11 mouse cellular contexts compared by ENCODE assay signal in the genomic region with DNA sequence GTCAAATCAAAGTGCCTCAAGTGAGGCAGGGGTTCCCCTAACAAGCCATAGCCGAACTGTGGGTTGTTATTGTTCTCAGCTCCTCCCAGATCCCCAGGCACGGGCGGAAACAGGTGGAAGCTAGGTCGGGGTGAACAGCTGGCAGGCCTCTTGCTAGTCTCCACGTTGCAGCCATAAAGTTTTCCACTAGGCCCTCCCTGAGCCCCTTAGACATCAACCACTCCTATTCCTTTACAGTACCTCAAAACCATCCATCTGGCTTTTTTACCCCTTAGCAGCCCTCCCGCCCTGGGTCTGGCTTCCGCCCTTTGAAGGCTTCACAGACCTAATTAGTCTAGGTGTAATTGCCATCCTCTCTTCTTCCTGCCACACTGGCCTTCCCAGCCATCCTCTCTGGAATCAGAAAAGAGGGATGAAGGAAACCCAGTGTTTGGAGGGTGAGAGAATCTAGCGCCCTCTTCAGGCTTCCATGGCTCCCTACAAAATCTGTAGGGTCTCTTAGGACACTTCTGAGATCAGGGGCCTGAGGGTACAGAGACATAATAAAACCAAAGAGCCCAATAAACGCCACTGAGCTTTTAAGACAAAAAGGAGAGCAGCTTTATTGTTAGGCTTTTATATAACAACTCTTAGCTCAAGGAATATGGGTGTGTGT. TPM values are rescaled to one million over a fixed set of nuclear protein-coding genes. Genes with fewer than 3 reads are reported as not detected.
DNase-seq lines count a peak whose midpoint lies in the region; ATAC-seq lines count a peak whose summit lies in the region.
"Had no signal": no experiment of that assay in that cellular context is flagged by ENCODE, and none has a peak within 500 bp of the region (broad histone marks: within the 10 kb centered on the region; RNA-seq: fewer than 3 reads in every experiment).

No protein-coding gene starts in this region.

- intact Hi-C loops in gastrocnemius, postnatal 36 days (cut with DNase I), result no loop called here
- intact Hi-C loops in left cerebral cortex, postnatal 14 days (cut with DNase I), result no loop called here

- no peak overlapping the region for H3K9ac ChIP-seq in limb, embryonic 15.5 days
- H3K9ac ChIP-seq: midbrain, embryonic 12.5 days had no signal

- H3K4me3 ChIP-seq in limb, embryonic 15.5 days, result peak overlapping the region; percentile 50
- H3K4me3 ChIP-seq in forebrain, embryonic 10.5 days, result no peak overlapping the region
- H3K4me3 ChIP-seq: midbrain, embryonic 12.5 days had no signal

- 13% methylated on average over 9 of the region's 9 CpGs for WGBS in limb, embryonic 15.5 days
- WGBS in forebrain, embryonic 10.5 days, result 22% methylated on average over 8 of the region's 9 CpGs

- peaks cover 11% of the 10 kb centered on the region for H3K36me3 ChIP-seq in limb, embryonic 15.5 days
- peaks cover 12% of the 10 kb centered on the region for H3K36me3 ChIP-seq in forebrain, embryonic 10.5 days (replicated peaks)

- H3K9me3 ChIP-seq in limb, embryonic 15.5 days, result no peaks in the 10 kb centered on the region
- H3K9me3 ChIP-seq in forebrain, embryonic 10.5 days, result no peaks in the 10 kb centered on the region
- H3K9me3 ChIP-seq: midbrain, embryonic 12.5 days had no signal

- peaks cover 31% of the 10 kb centered on the region for H3K4me1 ChIP-seq in limb, embryonic 15.5 days
- H3K4me1 ChIP-seq in forebrain, embryonic 10.5 days, result peaks cover 34% of the 10 kb centered on the region

- H3K27me3 ChIP-seq in limb, embryonic 15.5 days, result peaks cover 64% of the 10 kb centered on the region
- peaks cover 92% of the 10 kb centered on the region for H3K27me3 ChIP-seq in forebrain, embryonic 10.5 days (ENCODE audit: poor library complexity, severe bottlenecking)

- peak; percentile 13 for DNase-seq in gastrocnemius, postnatal 25 days
- no peak for DNase-seq in gastrocnemius, postnatal 36 days
- peak; percentile 47 for DNase-seq in 3134 (ENCODE audit: extremely low read depth, insufficient read length, low spot score)
- DNase-seq in cerebellum, adult 9-10 months, result peak; percentile 61
- no peak for DNase-seq in ovary, postnatal 10 days (ENCODE audit: low spot score)
- no peak for DNase-seq in left cerebral cortex, postnatal 14 days (ENCODE audit: low spot score in 2 of 2)
- no peak for DNase-seq in forebrain, embryonic 10.5 days (ENCODE audit: extremely low spot score, low spot score)

- H3K4me2 ChIP-seq in limb, embryonic 15.5 days, result peak overlapping the region; percentile 93; the same call in 1 of the 2 replicates

- H3K27ac ChIP-seq in limb, embryonic 15.5 days, result no peak overlapping the region
- H3K27ac ChIP-seq in forebrain, embryonic 10.5 days, result no peak overlapping the region
- H3K27ac ChIP-seq: midbrain, embryonic 12.5 days had no signal

- ATAC-seq in limb, embryonic 15.5 days (ENCODE audit: insufficient number of reproducible peaks, low FRiP score, low TSS enrichment, low read depth), result no peak

RNA-seq across cellular contexts. Expression of a gene that starts 1.5 kb away (rescaled TPM):
- under 1 TPM in 1 of 2 experiments, not detected in 1; 0.38 TPM for total RNA-seq in gastrocnemius, postnatal 25 days (2021)
- total RNA-seq in gastrocnemius, postnatal 36 days (2021), result not detected
- 6.8 and 9.1 TPM in 2 replicates for polyA plus RNA-seq in limb, embryonic 15.5 days (2015; fragmentation: Nextera tagmentation; extraction: Ambion mirVana)
- total RNA-seq in left cerebral cortex, postnatal 14 days (2021), result 1 to 10 TPM; 2.1 to 3.5 TPM
- polyA plus RNA-seq in forebrain, embryonic 10.5 days (2016; fragmentation: Nextera tagmentation; extraction: Ambion mirVana), result 0.26 and 0.31 TPM in 2 replicates

RNA-seq across cellular contexts. Expression of a gene that starts 7.3 kb away (rescaled TPM):
- 10 to 100 TPM; 47.3 to 64.5 TPM for total RNA-seq in gastrocnemius, postnatal 25 days (2021)
- total RNA-seq in gastrocnemius, postnatal 36 days (2021), result 10 to 100 TPM; 48.0 to 56.2 TPM
- 106 and 112 TPM in 2 replicates for polyA plus RNA-seq in limb, embryonic 15.5 days (2015; fragmentation: Nextera tagmentation; extraction: Ambion mirVana)
- total RNA-seq in left cerebral cortex, postnatal 14 days (2021), result 100 to 1,000 TPM; 108 to 109 TPM
- polyA plus RNA-seq in forebrain, embryonic 10.5 days (2016; fragmentation: Nextera tagmentation; extraction: Ambion mirVana), result 157 TPM in 2 replicates

RNA-seq across cellular contexts. Expression of a gene that starts 14.1 kb away (rescaled TPM):
- 10 to 100 TPM; 18.0 to 20.6 TPM for total RNA-seq in gastrocnemius, postnatal 25 days (2021)
- total RNA-seq in gastrocnemius, postnatal 36 days (2021), result 10 to 100 TPM; 16.1 to 17.7 TPM
- 83.5 and 97.9 TPM in 2 replicates for polyA plus RNA-seq in limb, embryonic 15.5 days (2015; fragmentation: Nextera tagmentation; extraction: Ambion mirVana)
- total RNA-seq in left cerebral cortex, postnatal 14 days (2021), result 10 to 100 TPM; 28.4 to 31.8 TPM
- 89.0 and 98.1 TPM in 2 replicates for polyA plus RNA-seq in forebrain, embryonic 10.5 days (2016; fragmentation: Nextera tagmentation; extraction: Ambion mirVana)

RNA-seq across cellular contexts. Expression of a gene that starts 14.1 kb away (rescaled TPM):
- total RNA-seq in gastrocnemius, postnatal 25 days (2021), result 10 to 100 TPM; 13.7 to 15.1 TPM
- 10 to 100 TPM; 16.1 to 17.2 TPM for total RNA-seq in gastrocnemius, postnatal 36 days (2021)
- 5.5 and 5.9 TPM in 2 replicates for polyA plus RNA-seq in limb, embryonic 15.5 days (2015; fragmentation: Nextera tagmentation; extraction: Ambion mirVana)
- 1 to 10 TPM; 4.3 to 4.6 TPM for total RNA-seq in left cerebral cortex, postnatal 14 days (2021)
- 9.9 and 11.0 TPM in 2 replicates for polyA plus RNA-seq in forebrain, embryonic 10.5 days (2016; fragmentation: Nextera tagmentation; extraction: Ambion mirVana)

RNA-seq across cellular contexts. Expression of a gene that starts 36.8 kb away (rescaled TPM):
- not detected for total RNA-seq in gastrocnemius, postnatal 25 days (2021)
- not detected for total RNA-seq in gastrocnemius, postnatal 36 days (2021)
- 0.18 and 0.21 TPM in 2 replicates for polyA plus RNA-seq in limb, embryonic 15.5 days (2015; fragmentation: Nextera tagmentation; extraction: Ambion mirVana)
- not detected for total RNA-seq in left cerebral cortex, postnatal 14 days (2021)
- not detected in 2 replicates for polyA plus RNA-seq in forebrain, embryonic 10.5 days (2016; fragmentation: Nextera tagmentation; extraction: Ambion mirVana)
- total RNA-seq: gastrocnemius, postnatal 4 days had no signal
- polyA plus RNA-seq: large intestine, adult 2 months had no signal

Comparison
In these comparisons a context has a peak if more than half of its experiments do, and no peak if none do; other contexts are left out.
1. DNase-seq: peak in gastrocnemius, postnatal 25 days (single experiment), 3134 (single experiment) and cerebellum, adult 9-10 months (single experiment); none in gastrocnemius, postnatal 36 days (0 of 2), ovary, postnatal 10 days (single experiment), left cerebral cortex, postnatal 14 days (0 of 2) and forebrain, embryonic 10.5 days (single experiment).